Mouse (Mus musculus): ENCODE measurements around the gene Gm38655.

GRCm38 (mm10) chr17:25133275-25133698 is 42.0 kb downstream of the Gm38655 start, which contains the start of gene Clcn7:
- TF ChIP-seq CTCF (IDR thresholded peaks at IDR 0.05; ENCODE audit: control insufficient read depth, insufficient read depth, insufficient replicate concordance, low read depth, low read length), result no peak
- peak; percentile 66 for TF ChIP-seq POLR2A (IDR thresholded peaks at IDR 0.05; ENCODE audit: control insufficient read depth, low read depth, low read length)

Measured in testis, adult 2 months (tissue).